Mouse (Mus musculus): ENCODE results near the gene Rasgrf1. TPM values are rescaled to one million over a fixed set of nuclear protein-coding genes. Genes with fewer than 3 reads are reported as not detected.
A peak's percentile ranks its signal among the peaks of the same experiment; 100 is the strongest.

The Rasgrf1 gene
- total and polyA plus RNA-seq, 3 experiments, result not detected

DNA sequence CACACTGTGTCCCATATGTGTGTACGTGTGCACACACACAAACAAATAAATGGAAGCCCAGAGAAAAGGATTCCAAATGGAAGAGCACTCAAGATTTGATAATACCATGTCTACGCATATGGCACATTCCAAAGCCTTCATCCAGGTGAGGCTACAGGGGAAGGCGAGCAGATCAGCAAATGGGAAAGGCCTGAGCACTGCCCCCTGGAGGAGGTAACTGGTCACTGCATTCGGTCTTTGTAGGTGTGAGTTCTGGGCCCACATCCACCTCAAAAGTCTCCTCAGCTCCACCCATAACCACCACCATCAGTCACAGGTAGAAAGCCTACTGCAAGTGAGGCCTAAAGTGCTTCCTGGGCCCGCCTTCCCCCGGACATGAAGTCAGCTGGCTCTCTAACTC, 118.0 kb downstream of the Rasgrf1 start:
- H3K9me3 ChIP-seq (replicated peaks; ENCODE audit: insufficient read depth, low read length), result no peaks in the 10 kb centered on the region
- no peak for DNase-seq (ENCODE audit: low read depth, low spot score)
- TF ChIP-seq CTCF (IDR thresholded peaks at IDR 0.05 in 2 of 3, conservative IDR thresholded peaks at IDR 0.05 in 1 of 3; ENCODE audit: control insufficient read depth in 1 of 3, insufficient read depth in 1 of 3, low read depth in 2 of 3, low read length in 3 of 3, poor library complexity in 1 of 3, severe bottlenecking in 1 of 3) (peak; percentile 4 to 24 (median 13); a peak in 4 of 6 replicates), TCF12 (IDR thresholded peaks at IDR 0.05; ENCODE audit: low read depth, low read length) (no peak)
- no peak overlapping the region for H3K4me3 ChIP-seq (ENCODE audit: control insufficient read depth in 1 of 2, insufficient read depth in 1 of 2, low read depth in 2 of 2, low read length in 2 of 2)
- no peaks in the 10 kb centered on the region for H3K4me1 ChIP-seq (ENCODE audit: control insufficient read depth in 1 of 2, insufficient read depth in 2 of 2, low read length in 2 of 2)
- H3K27me3 ChIP-seq (ENCODE audit: control insufficient read depth in 1 of 2, insufficient read depth in 2 of 2, low read length in 2 of 2), result no peaks in the 10 kb centered on the region
- H3K9ac ChIP-seq (ENCODE audit: control insufficient read depth, low read depth, low read length, poor library complexity, severe bottlenecking), result no peak overlapping the region
- no peaks in the 10 kb centered on the region for H3K79me2 ChIP-seq (ENCODE audit: control insufficient read depth, insufficient read depth, low read length, poor library complexity)
- no peak overlapping the region for H3K27ac ChIP-seq (ENCODE audit: control insufficient read depth, low read depth, low read length)
- no peaks in the 10 kb centered on the region for H3K36me3 ChIP-seq (ENCODE audit: control insufficient read depth in 1 of 2, insufficient read depth in 2 of 2, low read length in 2 of 2)

DNA sequence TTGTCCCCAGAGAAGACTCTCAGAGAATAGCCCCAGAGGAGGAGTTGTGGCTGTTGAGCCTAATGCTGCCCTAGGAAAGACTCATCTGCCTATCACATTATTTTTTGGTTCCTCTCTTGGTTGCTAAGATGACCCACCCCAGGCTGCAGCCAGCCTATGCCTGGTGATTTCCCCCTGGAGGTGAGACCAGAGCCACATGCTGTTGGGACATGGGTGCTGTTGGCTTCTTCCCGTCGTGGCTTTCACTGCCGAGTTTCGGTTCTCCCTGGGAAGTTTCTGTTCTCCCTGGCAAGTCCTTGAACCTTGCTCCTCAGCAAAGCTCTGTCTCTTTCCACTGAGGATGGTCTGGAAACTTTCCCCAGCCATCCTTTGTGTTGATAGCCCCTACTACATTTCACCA, 124.2 kb downstream of the Rasgrf1 start:
- no peak for TF ChIP-seq ETS1 (IDR thresholded peaks at IDR 0.05; ENCODE audit: low read depth, low read length)
- no peak for TF ChIP-seq USF2 (IDR thresholded peaks at IDR 0.05; ENCODE audit: borderline replicate concordance in 1 of 2, insufficient read depth in 1 of 2, low read depth in 1 of 2, low read length in 2 of 2)
- TF ChIP-seq POLR2AphosphoS2 (IDR thresholded peaks at IDR 0.05; ENCODE audit: low read length), result no peak
- no peak for TF ChIP-seq SMC3 (IDR thresholded peaks at IDR 0.05; ENCODE audit: low read depth, low read length)
- no peak for TF ChIP-seq UBTF (IDR thresholded peaks at IDR 0.05; ENCODE audit: borderline replicate concordance, insufficient read depth, low read depth, low read length)
- no peak for TF ChIP-seq TAL1 (IDR thresholded peaks at IDR 0.05; ENCODE audit: low read length)
- no peak for TF ChIP-seq USF1 (IDR thresholded peaks at IDR 0.05; ENCODE audit: low read depth, low read length)
- TF ChIP-seq NELFE (IDR thresholded peaks at IDR 0.05; ENCODE audit: low read depth, low read length), result no peak
- no peaks in the 10 kb centered on the region for H3K36me3 ChIP-seq (ENCODE audit: control insufficient read depth in 1 of 2, insufficient read depth in 2 of 2, low read length in 2 of 2)
- no peak for DNase-seq (ENCODE audit: low read depth, low spot score)
- no peaks in the 10 kb centered on the region for H3K79me2 ChIP-seq (ENCODE audit: control insufficient read depth, insufficient read depth, low read length, poor library complexity)
- no peak overlapping the region for H3K9ac ChIP-seq (ENCODE audit: control insufficient read depth, low read depth, low read length, poor library complexity, severe bottlenecking)
- H3K9me3 ChIP-seq (replicated peaks; ENCODE audit: insufficient read depth, low read length), result no peaks in the 10 kb centered on the region
- H3K27me3 ChIP-seq (ENCODE audit: control insufficient read depth in 1 of 2, insufficient read depth in 2 of 2, low read length in 2 of 2), result no peaks in the 10 kb centered on the region; a peak in 1 of 4 replicates
- no peak overlapping the region for H3K4me3 ChIP-seq (ENCODE audit: control insufficient read depth in 1 of 2, insufficient read depth in 1 of 2, low read depth in 2 of 2, low read length in 2 of 2)
- H3K27ac ChIP-seq (ENCODE audit: control insufficient read depth, low read depth, low read length), result no peak overlapping the region
- no peaks in the 10 kb centered on the region for H3K4me1 ChIP-seq (ENCODE audit: control insufficient read depth in 1 of 2, insufficient read depth in 2 of 2, low read length in 2 of 2)

DNA sequence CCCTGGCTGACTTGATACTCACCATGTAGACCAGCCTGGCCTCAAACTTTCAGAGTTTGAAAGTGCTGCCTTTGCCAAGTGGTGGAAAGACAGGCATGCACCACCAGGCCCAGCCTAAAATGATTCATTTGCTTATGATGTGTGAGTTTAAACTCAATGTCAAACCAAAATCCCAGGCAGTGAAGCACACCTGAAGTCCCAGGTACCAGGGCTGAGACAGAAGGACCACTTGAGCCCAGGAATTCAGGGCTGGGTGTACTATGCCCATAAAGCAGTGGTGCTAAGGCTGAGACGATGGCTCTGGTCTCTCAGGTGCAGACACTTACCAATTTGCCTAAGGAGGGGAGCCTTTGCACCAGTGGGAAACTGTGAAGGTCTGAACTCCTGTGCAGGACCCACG, 125.5 kb downstream of the Rasgrf1 start:
- Histone ChIP-seq H3K4me3 (ENCODE audit: control insufficient read depth in 1 of 2, insufficient read depth in 1 of 2, low read depth in 2 of 2, low read length in 2 of 2) (no peak overlapping the region), H3K79me2 (ENCODE audit: control insufficient read depth, insufficient read depth, low read length, poor library complexity) (no peaks in the 10 kb centered on the region), H3K27me3 (ENCODE audit: control insufficient read depth in 1 of 2, insufficient read depth in 2 of 2, low read length in 2 of 2) (no peaks in the 10 kb centered on the region; a peak in 1 of 4 replicates), H3K9ac (ENCODE audit: control insufficient read depth, low read depth, low read length, poor library complexity, severe bottlenecking) (no peak overlapping the region), H3K4me1 (ENCODE audit: control insufficient read depth in 1 of 2, insufficient read depth in 2 of 2, low read length in 2 of 2) (no peaks in the 10 kb centered on the region), H3K36me3 (ENCODE audit: control insufficient read depth in 1 of 2, insufficient read depth in 2 of 2, low read length in 2 of 2) (no peaks in the 10 kb centered on the region), H3K9me3 (replicated peaks; ENCODE audit: insufficient read depth, low read length) (no peaks in the 10 kb centered on the region), H3K27ac (ENCODE audit: control insufficient read depth, low read depth, low read length) (no peak overlapping the region)
- no peak for TF ChIP-seq MAZ (IDR thresholded peaks at IDR 0.05; ENCODE audit: low read depth, low read length)
- no peak for TF ChIP-seq MXI1 (IDR thresholded peaks at IDR 0.05; ENCODE audit: low read depth, low read length)
- no peak for TF ChIP-seq JUND (IDR thresholded peaks at IDR 0.05; ENCODE audit: low read depth, low read length)
- no peak for TF ChIP-seq MAX (IDR thresholded peaks at IDR 0.05; ENCODE audit: low read length)
- TF ChIP-seq RAD21 (IDR thresholded peaks at IDR 0.05; ENCODE audit: low read depth, low read length), result no peak
- no peak for TF ChIP-seq UBTF (IDR thresholded peaks at IDR 0.05; ENCODE audit: borderline replicate concordance, insufficient read depth, low read depth, low read length)
- no peak for DNase-seq (ENCODE audit: low read depth, low spot score)
